Mouse (Mus musculus) kidney, adult 11 months (tissue): ENCODE measurements around the gene Kcng3.

ENCODE experiments used
- DNase-seq: peaks from one replicate; pipeline ENCODE4 v3.0.0; 2022

Gene Kcng3

DNA sequence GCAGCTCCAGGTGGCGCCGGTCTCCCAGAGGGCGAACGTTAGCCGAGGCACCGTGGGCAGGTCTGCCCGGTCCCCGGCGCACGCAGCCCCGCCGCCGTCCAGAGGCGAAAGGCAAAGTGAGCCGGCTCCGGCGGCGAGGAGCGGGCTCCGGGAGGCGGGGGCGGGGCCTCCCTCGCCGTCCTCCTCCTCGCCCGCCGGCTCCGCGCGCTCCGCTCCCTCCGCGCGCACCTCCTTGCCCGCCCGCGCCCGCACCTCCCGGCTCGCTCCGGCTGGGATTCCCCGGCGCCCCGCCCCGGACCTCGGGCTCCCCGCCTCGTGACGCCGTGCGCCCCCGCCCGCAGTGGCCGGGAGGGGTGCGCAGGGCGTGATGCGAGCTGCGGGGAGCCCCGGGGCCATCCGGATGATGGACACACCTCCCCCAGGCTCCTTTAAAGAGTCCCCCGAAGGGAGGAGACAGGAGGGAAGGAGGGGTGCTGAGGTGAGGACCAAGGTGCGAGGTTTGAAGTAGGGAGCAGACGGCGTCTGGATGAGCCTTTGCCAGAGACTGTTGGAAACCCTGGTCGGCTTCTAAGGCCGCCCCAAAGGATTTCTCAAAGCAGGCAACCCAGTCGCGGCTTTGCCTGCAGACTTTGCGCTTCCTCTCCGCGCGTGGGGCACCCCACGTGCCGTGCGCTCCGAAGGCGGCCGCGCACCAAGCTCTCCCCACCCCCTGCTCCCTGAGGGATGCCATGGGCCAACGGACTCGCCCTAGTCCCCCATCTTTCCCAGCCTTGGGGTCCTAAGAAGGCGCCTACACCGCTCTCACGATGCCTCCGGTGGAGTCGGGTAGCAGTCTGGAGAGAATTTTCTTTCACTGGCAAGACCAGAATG, at the start of gene Kcng3:
Gene Kcng3, minus strand, starts transcription at position 113 of the 870 bp plus-strand sequence.
- no peak for DNase-seq

DNA sequence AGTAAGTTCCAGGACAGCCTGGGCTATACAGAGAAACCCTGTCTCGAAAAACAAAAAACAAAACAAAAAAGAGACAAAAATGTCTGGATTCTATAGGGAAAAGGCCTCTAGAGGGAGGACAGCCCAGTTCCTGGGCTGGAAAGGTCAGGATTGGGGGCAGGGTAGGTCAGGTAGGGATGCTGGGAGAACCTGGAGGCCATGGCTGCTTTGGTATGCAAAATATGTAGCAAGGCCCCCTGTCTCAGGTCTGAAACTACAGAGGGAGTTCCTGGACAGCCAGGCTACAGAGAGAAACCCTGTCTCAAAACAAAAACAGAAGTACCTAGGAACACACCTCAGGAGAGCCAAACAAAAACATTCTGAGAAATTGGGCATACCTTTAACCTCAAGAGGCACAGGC, 45.7 kb upstream of the Kcng3 start:
- no peak for DNase-seq

DNA sequence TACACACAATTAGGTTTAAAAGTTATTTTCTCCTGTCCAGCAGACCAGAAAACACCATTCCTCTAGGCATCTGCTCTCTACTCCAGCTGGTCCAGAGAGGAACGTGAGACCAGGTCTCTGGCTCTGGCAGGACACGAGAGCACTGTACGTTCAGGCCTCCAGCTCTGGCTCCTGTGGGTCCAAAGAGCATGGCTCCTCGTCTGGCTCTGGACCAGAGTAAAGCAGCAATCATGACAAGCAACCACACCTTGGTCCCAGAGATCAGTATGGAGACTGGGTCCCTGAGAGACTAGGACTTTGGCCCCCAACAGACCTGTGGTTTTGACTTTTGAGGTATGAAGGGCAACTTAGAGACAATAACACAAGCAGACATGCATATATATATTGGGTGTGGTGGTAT, 41.0 kb upstream of the Kcng3 start:
- DNase-seq = peak; percentile 17

DNA sequence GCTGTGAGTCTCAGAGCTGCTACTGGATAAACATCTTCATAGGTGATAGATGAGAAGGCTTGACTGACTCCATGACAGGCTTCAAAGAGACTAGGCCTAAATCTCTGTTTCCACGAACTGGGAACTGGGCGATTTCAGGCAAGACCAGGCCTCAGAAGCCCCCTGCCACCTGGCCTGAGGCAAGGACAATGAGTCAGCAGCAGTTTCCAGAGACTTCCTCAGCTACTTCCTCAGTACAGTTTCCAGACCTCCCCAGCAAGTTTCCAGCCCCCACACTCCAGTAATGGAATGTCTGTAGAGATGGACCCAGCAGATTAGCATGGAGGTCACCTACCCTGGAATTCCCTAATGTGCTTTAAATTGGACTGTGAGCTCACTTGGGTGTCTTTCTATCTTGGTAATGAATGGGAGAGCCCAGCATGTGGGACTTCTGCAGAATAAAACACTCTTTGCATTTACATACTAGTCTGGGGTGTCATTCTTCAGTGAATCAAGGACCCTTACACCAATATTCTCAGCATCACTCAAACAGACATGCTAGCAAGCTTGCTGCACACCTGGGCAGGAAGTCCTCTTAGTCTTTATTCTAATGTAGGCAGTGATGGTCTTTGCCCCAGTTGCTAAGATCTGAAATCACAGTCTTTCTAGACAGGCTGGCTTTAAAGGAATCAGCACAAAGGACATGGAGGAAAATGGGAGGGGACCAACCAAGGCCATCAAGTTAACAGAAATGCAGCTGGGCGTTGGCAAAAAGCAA, 36.4 kb upstream of the Kcng3 start:
- no peak for DNase-seq

DNA sequence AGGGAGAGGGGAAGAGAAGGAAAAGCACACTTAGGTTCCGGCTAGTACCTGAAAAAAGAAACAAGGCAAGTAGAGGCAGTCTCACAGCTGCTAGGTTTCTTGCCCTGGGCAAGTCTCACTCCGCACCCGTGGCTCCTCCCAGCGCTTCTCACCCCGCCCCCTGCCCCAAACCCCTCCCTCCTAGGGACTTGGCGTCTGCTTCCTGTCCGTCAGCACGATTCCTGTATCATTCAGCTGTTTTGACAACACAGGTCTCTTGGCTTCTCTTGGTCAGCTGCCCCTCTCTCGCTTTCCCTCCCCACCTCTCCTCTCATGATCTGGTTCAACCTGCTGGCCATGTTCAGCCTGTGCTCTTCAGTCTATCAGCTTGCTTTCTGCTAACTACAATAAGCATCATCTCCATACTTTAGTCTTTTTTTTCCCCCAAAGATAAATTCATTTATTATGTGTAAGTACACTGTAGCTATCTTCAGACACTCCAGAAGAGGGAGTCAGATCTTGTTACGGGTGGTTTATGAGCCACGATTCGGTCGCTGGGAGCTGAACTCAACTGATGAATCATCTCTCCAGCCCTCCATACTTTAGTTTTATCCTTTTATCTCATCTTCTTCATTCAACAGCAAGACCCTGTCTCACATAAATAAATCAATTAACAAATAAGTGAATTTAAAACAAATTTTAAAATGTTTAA, 35.0 kb upstream of the Kcng3 start:
- no peak for DNase-seq

DNA sequence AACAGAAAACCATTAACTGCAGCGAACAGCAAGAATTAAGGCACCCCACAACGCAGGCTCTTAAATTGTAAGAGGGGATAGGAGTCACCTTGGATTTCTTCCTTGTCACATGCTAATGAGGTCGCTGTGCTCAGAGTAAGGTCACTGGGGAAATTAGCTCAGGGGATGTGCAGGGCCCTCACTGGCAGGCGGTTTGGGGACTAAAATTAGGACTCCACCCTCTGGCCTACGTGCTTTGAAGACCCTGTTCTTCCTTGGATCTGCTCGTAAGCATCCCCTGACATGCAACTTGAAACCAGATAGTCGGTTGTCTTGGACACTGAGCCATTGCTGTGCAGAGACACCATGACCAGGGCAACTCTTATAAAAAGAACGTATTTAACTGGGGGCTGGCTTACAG, 33.1 kb upstream of the Kcng3 start:
- DNase-seq = no peak

DNA sequence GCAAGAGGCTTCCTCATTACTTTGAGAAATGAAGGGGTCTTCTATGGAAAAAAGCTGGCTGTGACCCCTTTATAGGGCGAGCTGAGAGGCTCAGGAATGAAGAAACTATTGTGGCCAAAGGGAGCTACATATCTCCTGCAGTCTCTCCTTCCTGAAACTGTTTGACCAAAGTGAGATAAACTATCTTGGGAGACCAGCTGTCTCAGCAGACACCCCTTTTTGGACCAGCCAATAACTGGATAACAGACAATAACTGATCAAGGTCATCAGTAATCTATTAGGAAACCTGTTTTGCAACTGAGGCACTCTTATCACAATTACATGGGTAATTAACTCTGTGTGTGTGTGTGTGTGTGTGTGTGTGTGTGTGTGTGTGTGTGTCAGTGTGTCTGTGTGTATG, 27.2 kb upstream of the Kcng3 start:
- no peak for DNase-seq

DNA sequence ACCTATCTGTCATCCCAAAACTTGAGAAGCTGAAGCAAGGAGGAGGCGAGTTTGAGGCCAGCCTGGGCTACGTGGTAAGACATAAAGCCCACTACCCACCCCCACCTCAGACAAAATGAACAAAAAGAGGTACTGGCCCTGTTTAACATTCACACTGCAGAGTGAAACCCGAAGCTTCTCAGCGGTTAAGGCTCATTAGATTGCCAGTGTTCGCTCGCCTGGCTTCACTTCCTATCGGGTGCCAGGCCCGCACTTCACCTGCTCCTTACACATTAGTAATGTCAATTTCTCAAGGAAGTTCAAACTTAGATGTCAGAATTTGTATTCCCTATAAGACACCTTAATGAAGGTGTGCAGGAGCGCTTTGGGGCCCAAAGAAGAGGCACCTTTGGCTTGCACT, 25.7 kb upstream of the Kcng3 start:
- DNase-seq = no peak

DNA sequence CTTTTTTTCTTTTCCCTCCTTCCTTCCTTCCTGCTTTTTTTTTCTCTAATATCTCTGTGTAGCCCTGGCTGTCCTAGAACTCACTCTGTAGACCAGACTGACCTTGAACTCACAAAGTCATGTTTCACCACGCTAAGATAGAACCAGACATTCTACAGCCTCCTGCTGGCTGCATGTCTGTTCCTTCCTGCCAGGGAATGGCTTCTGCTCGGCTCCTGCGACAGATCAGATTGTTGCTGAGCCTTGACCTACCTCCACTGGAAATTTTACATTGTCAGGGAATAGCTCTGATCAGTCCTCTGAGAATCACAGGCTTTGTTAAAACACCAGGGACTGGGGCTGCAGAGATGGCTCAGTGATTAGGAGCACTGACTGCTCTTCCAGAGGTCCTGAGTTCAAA, 24.0 kb upstream of the Kcng3 start:
- DNase-seq = no peak

DNA sequence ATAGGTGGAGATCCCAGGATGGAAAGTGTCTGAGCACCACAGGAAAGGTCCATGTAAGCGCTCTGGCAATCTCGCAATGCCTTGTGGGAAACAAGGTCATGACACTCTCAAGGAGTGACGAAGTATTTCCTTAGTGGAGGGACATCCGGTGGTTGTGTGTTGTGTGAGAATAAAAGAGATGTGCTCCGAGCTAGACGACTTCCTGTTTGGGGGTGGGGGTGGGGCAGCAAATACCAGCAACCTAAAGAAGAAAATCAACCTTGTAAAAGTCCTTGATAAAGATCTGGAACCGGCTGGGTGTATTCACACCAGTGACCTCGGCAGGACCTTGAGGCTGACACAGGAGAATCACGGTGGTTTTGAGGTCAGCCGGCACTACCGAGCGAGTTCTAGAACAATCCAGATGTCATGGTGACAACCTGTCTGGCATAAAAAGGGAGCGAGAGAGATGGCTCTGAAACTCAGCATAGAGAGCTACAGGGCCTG, 23.0 kb upstream of the Kcng3 start:
- no peak for DNase-seq

DNA sequence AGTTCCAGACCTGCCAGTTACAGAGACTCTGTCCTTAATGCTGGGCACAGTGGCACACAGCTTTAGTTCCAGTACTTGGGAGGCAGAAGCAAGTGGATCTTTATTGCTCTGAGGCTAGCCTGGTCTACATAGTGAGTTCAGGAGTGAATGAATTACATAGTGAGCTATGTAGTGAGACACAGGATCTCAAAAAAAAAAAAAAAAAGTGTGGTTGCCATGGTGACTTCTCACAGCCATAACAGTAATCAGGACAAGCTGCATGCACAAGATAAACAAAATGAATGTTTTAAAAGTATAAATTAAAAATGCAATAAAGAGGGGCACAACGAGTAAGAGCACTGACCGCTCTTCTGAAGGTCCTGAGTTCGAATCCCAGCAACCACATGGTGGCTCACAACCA, 21.9 kb upstream of the Kcng3 start:
- DNase-seq = no peak

DNA sequence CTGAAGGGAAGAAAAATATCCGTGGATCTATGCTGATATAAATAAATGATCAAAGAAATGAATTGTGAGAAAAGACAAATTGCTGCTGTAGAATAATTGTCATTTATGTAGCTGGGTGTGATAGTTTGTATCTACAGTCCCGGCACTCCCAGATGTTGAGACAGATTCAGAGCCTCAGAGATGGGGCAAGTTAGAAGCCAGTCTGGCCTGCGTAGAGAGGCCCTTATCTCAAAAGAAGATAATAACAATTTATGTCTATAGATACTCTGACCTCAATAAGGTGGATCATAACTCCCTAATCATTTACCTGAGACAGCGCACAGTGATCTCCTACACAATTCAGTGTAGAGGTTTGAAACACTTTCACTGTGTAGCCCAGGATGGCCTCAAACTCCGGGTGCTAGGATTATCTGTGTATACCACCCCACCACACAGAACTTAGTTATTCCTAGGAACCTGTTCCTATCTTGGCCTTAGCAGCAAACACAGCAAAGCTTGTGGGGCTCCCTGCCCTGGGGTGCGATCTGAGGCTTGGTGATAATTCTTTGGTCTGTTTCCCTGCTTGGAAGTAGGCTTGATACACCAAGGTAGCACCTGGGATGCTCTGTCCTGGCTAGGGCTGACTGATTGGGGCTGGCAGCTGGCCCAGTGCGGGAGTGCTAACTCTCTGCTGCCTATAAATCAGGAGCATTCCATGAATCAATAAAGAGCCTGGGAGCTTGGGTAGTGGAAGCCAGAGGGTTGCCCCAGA, 19.4 kb upstream of the Kcng3 start:
- DNase-seq = no peak

DNA sequence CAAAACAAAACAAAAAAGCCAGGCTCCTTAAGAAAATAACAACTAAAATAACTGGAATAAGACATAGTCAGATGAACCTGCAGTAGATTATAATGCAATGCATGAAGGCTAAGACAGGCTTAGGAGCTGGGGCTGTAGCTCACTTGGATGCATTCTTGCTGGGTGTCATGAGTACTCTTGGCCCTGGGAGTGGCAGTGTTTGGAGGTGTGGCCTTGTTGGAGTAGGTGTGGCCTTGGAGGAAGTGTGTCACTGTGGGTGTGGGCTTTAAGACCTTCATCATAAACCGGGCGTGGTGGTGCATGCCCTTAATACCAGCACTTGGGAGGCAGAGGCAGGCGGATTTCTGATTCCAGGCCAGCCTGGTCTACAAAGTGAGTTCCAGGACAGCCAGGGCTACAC, 18.3 kb upstream of the Kcng3 start:
- DNase-seq = no peak

DNA sequence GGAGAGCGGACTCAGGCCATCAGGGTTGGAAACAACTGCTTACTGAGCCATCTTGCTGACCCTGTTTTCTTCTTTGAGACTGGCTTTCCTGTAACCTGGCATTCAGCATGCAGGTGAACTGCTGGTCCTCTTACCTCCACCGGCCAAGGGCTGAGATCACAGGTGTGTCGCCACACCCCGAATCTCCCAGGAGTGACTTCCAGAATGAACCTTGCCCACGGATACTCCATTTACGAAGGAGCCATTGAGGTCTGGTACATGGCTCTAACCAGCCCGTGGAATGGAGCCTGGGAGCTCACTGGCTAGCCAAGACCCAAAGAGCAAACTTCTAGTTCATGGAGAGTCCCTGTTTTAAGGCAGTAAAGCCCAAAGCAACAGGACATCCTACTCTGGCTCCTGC, 15.7 kb upstream of the Kcng3 start:
- no peak for DNase-seq

DNA sequence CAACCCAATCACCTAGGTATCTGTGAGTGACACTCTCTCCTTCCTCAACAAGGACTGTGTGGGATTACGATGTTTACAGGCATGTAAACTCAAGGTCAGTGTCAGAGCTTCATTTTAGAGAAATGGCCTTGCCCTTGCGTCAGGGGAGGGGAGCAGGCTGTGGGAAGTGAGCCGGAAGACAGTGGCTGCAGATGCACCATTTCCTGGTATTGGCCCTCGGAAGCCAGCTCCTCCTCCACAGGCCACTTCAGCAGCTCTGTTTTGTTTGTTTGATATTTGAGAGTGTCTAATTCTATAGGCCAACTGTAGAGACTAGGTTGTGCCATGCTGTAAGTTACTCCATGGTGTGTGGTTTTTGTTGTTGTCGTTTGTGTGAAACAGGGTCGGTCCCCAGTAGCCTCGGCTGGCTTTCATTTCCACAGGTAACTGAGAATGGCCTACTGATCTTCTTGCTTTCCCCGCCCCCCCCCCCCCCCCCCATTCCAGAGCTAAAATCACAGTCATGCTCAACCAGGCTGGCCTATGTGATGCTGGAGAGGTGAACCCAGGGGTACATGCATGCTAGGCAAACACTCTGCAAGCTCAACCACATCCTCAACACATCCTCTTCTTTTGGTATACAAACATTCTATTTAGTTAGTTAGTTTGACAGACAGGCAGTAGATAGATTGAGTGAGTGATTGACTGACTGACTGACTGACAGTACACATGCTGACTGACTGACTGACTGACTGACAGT, 14.9 kb upstream of the Kcng3 start:
- DNase-seq = no peak

DNA sequence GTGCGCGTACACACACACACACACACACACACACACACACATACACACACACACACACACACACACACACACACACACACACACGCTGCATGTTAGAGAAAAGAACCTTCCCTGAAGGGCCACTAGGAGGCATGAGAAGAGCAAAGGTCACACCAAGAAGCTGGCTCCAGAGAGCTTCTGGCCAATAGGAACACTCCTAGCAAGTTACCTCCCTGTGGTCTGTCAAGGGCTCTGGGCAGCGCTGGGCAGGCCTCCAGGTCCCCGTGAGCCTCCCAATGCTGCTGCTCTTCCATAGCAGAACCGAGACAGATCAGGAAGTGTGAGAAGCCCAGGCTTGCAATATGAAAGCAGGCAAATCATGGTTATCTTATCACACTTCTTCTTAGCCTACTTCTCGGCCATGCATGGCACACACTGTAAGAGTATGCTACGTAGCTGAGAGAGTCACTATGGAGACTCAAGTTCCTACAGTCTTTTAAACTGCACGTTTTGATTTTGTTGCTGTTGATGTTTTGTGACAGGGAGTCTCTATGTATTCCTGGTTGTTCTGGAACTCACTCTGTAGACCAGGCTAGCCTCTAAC, 13.6 kb upstream of the Kcng3 start:
- DNase-seq = peak; percentile 61

DNA sequence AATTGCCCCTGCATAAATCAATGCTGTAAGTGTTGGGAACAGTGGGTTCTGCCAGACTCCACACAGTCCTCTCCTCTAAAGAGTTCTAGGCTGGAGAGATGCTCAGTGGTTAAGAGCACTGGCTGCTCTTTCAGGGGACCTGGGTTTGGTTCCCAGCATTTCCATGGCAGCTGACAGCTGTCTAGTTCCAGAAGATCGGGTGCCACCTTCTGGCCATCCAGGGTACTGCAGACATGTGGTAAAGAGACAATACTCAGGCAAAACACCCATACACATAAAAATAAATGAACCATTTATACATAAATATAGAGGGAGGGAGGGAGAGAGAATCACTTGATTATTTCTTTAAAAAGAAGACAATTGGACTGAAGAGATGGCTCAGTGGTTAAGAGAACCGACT, 5.7 kb upstream of the Kcng3 start:
- DNase-seq = no peak

DNA sequence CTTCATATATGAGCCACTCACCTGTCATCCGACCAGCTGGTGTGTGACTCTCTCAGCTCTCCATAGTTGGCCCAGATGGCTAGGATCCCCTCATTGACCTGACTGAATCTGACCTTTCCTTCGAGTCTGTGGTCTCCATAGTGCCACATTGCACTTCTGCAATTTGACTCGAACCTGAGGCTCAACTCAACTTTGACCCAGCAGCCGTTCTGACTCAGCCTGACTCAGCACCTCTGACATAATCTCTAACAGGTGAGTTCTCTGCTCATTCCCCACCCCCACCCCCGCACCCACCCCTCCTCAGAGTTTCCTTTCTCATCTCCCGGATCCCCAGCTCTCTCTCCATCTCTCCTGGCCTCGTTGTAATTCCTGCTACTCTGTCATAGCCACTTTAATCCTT, 4.7 kb upstream of the Kcng3 start:
- no peak for DNase-seq

DNA sequence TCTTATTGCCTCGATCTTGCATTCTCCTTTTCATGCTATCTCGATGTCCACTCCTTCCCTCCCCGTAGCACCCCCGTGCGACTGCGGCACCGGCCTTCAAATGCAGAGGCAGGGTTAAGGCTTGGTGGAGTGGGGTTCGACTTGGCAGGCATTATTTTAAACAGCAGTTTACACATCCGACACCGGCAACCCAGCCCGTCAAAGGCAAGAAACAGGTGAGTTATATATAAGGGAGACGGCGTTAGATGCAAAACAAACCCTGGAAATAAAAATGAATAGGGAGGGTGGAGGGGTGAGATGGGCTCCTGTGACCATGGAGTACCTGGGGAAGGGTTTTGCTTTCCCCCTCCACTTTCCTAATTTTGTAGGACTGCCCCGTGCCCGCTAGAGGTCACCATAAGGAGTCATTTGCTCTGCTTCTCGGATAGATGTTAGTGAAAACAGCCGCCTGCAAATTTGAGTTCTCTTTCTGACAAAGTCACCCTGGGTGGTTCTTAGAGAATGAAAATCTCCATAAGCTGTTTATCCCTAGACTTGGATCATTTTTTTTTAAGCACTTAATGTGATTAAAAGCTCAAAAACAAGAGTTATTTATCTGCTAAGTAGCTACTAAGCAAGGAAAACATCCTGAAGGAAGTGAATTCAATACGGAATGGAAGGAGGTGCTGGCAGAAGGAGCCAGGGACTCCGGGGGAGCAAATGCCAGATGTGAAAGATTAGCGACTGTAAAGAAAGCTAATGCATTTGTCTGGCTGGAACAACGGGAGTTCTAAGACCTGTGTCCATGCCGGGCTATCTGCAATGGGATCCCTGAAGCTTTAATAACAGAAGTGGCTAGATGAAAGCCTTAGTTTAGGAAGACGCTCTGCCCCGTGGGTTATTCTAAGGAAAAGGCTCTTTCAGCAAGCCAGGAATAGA, 1.2 kb upstream of the Kcng3 start:
- peak; percentile 34 for DNase-seq
